Mouse (Mus musculus) hindlimb bud, embryonic 11.5 days (tissue): ENCODE results near the gene Mettl23.

Experiments
- DNase-seq: peaks from one replicate; pipeline ENCODE4 v3.0.0-alpha.2; 2012; ENCODE audit warnings: low read depth, low spot score; ENCODE audit errors: extremely low spot score

Gene Mettl23

GRCm38 (mm10) chr11:116843261-116844233 lies at the start of gene Mettl23, which contains the start of gene Jmjd6:
Gene Mettl23 (plus strand): TSS chr11:116843278.
Gene Jmjd6 (minus strand): TSS chr11:116843449.
- peak; percentile 83 for DNase-seq

- DNase-seq: no peak
Observed at GRCm38 (mm10) chr11:116799364-116799763, 43.7 kb upstream of the Mettl23 start.

GRCm38 (mm10) chr11:116801106-116801505 lies 42.0 kb upstream of the Mettl23 start:
- DNase-seq: no peak

- DNase-seq: no peak
Observed at GRCm38 (mm10) chr11:116802709-116803108, 40.4 kb upstream of the Mettl23 start.

GRCm38 (mm10) chr11:116806136-116807071 lies 36.7 kb upstream of the Mettl23 start:
- no peak for DNase-seq

- DNase-seq: no peak
Observed at GRCm38 (mm10) chr11:116807116-116807515, 36.0 kb upstream of the Mettl23 start.

- DNase-seq: no peak
Observed at GRCm38 (mm10) chr11:116807526-116807925, 35.6 kb upstream of the Mettl23 start.

- peak; percentile 69 for DNase-seq
Observed at GRCm38 (mm10) chr11:116807938-116808606, 35.0 kb upstream of the Mettl23 start.

- DNase-seq: no peak
Observed at GRCm38 (mm10) chr11:116808811-116809395, 34.2 kb upstream of the Mettl23 start.

- no peak for DNase-seq
Observed at GRCm38 (mm10) chr11:116809520-116809919, 33.6 kb upstream of the Mettl23 start.

- DNase-seq: no peak
Observed at GRCm38 (mm10) chr11:116810528-116810927, 32.5 kb upstream of the Mettl23 start.

- DNase-seq: no peak
Observed at GRCm38 (mm10) chr11:116810983-116811901, 31.8 kb upstream of the Mettl23 start.

- DNase-seq: no peak
Observed at GRCm38 (mm10) chr11:116812793-116813529, 30.1 kb upstream of the Mettl23 start.

- no peak for DNase-seq
Observed at GRCm38 (mm10) chr11:116813610-116814009, 29.5 kb upstream of the Mettl23 start.

- DNase-seq: no peak
Observed at GRCm38 (mm10) chr11:116814076-116814883, 28.8 kb upstream of the Mettl23 start.

GRCm38 (mm10) chr11:116814884-116815415 lies 28.1 kb upstream of the Mettl23 start:
- no peak for DNase-seq

GRCm38 (mm10) chr11:116816769-116817168 lies 26.3 kb upstream of the Mettl23 start:
- no peak for DNase-seq

GRCm38 (mm10) chr11:116817567-116817966 lies 25.5 kb upstream of the Mettl23 start:
- DNase-seq: no peak
